Mouse (Mus musculus) limb, embryonic 10.5 days (tissue): ENCODE measurements around the gene Rnf41. TPM values are rescaled to one million over a fixed set of nuclear protein-coding genes. Genes with fewer than 3 reads are reported as not detected.
A peak's percentile ranks its signal among the peaks of the same experiment; 100 is the strongest.

Experiments used
- DNase-seq: peaks from one replicate; pipeline ENCODE4 v3.0.0-alpha.2; 2017; ENCODE audit warnings: low spot score
- H3K27ac ChIP-seq: fragments of 300-500 bp; sonication (generic); 2 replicates; pipeline ENCODE4 v1.5.1; 2016; ENCODE audit warnings: mild to moderate bottlenecking
- H3K27me3 ChIP-seq: fragments of 300-500 bp; sonication (generic); 2 replicates; pipeline ENCODE4 v1.6.1; 2016; ENCODE audit warnings: low read depth, mild to moderate bottlenecking; ENCODE audit not compliant: poor library complexity, severe bottlenecking
- H3K36me3 ChIP-seq: fragments of 300-500 bp; sonication (generic); 2 replicates; pipeline ENCODE4 v1.6.1; 2016; ENCODE audit warnings: mild to moderate bottlenecking, moderate library complexity
- H3K4me1 ChIP-seq: fragments of 300-500 bp; sonication (generic); 2 replicates; pipeline ENCODE4 v1.6.1; 2016
- H3K4me3 ChIP-seq: fragments of 300-500 bp; sonication (generic); 2 replicates; pipeline ENCODE4 v1.5.1; 2016; ENCODE audit warnings: mild to moderate bottlenecking, moderate library complexity
- H3K9me3 ChIP-seq: fragments of 300-500 bp; sonication (generic); replicated peaks from 2 replicates; pipeline ENCODE4 v1.6.1; 2016; ENCODE audit warnings: mild to moderate bottlenecking
- WGBS: fragments of 180-500 bp; shearing (Covaris S2); methylation state at CpG from one replicate; pipeline ENCODE4 v1.1.7; 2016; 5-methylcytosine and 5-hydroxymethylcytosine counted together
- microRNA-seq: library from miRNA; unstranded; fragments of <30 nt; microRNA quantifications from one replicate; pipeline ENCODE4, GENCODE M21; 2017
- polyA plus RNA-seq: library from polyadenylated mRNA; unstranded; fragments of >200 nt; fragmentation: Nextera tagmentation; extraction: Ambion mirVana; gene quantifications from 2 replicates; pipeline ENCODE4 v1.2.1, GENCODE M21; 2016

Gene Rnf41
- polyA plus RNA-seq, 1 experiment from 2014 or later = 43.6 TPM

DNA sequence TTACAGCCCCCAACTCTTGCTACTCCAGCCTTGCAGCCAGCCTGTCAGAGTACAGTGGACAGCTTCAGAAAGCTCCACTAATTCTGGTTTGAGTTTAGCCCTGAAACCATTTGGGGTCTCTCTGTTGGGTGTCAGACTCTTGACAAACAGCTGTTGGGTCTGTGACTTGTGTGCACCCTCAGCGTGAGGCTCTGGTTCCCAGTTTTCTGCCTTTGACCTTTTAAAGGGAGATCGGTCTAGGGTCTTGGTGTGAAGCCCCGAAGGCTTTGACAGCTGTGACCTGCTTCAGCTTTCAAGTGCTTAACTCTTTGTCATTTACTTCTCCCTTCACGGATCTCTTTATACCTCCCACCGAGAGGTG is 48.8 kb downstream of the Rnf41 start:
- H3K27ac ChIP-seq = peak overlapping the region; percentile 99
- H3K4me3 ChIP-seq = peak overlapping the region; percentile 95
- no peak for DNase-seq
- H3K9me3 ChIP-seq = no peaks in the 10 kb centered on the region
- peaks cover 14% of the 10 kb centered on the region for H3K4me1 ChIP-seq
- H3K27me3 ChIP-seq = peaks cover 5% of the 10 kb centered on the region; the same call in 1 of the 2 replicates
- H3K36me3 ChIP-seq = peaks cover 46% of the 10 kb centered on the region
- 1% methylated on average over 5 of the region's 5 CpGs for WGBS

DNA sequence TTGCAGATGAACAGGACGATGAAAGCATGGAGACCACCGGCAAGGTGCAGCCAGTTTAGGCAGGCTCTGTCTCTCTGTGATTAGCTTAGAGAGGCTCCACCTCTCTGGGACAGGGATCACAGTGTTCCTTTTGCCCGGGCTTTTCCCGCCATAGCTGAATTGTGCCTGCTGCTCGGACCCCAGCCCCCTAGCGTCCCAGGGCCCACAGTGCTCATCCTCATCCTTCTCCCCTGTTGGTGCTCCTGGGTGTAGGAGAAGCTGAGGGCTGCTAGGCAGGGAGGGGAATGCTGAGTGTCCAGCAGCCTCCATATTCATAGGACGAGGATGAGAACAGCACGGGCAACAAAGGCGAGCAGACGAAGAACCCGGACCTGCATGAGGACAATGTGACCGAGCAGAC is 62.9 kb downstream of the Rnf41 start:
- Histone ChIP-seq H3K36me3 (peaks cover 99% of the 10 kb centered on the region), H3K9me3 (no peaks in the 10 kb centered on the region), H3K27ac (no peak overlapping the region), H3K4me1 (no peaks in the 10 kb centered on the region), H3K27me3 (no peaks in the 10 kb centered on the region), H3K4me3 (no peak overlapping the region)
- 86% methylated on average over 12 of the region's 12 CpGs for WGBS
- DNase-seq = no peak

DNA sequence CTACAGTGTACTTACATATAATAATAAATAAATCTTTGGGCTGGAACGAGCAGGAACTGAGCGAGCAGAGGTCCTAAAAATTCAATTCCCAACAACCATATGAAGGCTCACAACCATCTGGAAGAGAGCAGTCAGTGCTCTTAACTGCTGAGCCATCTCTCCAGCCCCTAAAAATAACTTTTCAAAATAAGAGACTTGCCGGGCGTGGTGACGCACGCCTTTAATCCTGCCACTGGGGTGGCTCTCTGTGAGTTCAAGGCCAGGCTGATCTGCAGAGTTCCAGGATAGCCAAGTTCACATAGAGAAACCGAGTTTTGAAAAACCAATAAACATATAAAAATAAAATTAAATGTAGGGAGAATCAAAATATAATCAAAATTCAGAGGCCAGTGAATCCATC is 74.9 kb downstream of the Rnf41 start:
- Histone ChIP-seq H3K27ac (no peak overlapping the region), H3K27me3 (no peaks in the 10 kb centered on the region), H3K4me1 (peaks cover 6% of the 10 kb centered on the region), H3K36me3 (peaks cover 99% of the 10 kb centered on the region), H3K4me3 (no peak overlapping the region), H3K9me3 (no peaks in the 10 kb centered on the region)
- DNase-seq = no peak
- WGBS = 97% methylated on average over 7 of the region's 7 CpGs

- Histone ChIP-seq H3K4me1 (peaks cover 22% of the 10 kb centered on the region), H3K36me3 (peaks cover 93% of the 10 kb centered on the region), H3K27ac (no peak overlapping the region), H3K4me3 (no peak overlapping the region), H3K9me3 (no peaks in the 10 kb centered on the region), H3K27me3 (no peaks in the 10 kb centered on the region)
- DNase-seq = no peak
- WGBS = 94% methylated on average over 22 of the region's 22 CpGs
Observed at GRCm38 (mm10) chr10:128487861-128488712, 76.6 kb downstream of the Rnf41 start.

DNA sequence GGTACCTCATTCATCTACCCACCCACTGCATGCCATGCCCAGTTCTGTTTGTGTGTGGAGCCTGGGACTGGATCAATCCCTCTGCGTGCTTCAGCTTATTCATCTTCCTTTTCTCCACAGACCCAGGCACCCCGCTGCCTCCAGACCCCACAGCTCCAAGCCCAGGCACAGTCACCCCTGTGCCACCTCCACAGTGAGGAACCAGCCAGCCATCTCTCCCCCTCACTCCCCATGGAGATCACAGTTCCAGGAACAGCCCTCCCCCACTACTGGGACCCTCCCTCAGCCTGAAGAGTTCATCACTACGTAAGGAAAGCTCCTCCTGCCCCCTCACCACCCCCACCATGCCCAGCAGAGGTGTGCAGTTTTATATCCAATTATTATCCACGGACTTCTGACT is 77.3 kb downstream of the Rnf41 start:
- H3K9me3 ChIP-seq = no peaks in the 10 kb centered on the region
- DNase-seq = no peak
- H3K4me3 ChIP-seq = no peak overlapping the region
- H3K36me3 ChIP-seq = peaks cover 86% of the 10 kb centered on the region
- no peak overlapping the region for H3K27ac ChIP-seq
- WGBS = 86% methylated on average over 4 of the region's 4 CpGs
- H3K4me1 ChIP-seq = peaks cover 22% of the 10 kb centered on the region
- no peaks in the 10 kb centered on the region for H3K27me3 ChIP-seq

GRCm38 (mm10) chr10:128489380-128489779 is 77.9 kb downstream of the Rnf41 start:
- no peak overlapping the region for H3K27ac ChIP-seq
- H3K4me3 ChIP-seq = no peak overlapping the region
- no peak for DNase-seq
- H3K27me3 ChIP-seq = no peaks in the 10 kb centered on the region
- no peaks in the 10 kb centered on the region for H3K9me3 ChIP-seq
- peaks cover 23% of the 10 kb centered on the region for H3K4me1 ChIP-seq
- H3K36me3 ChIP-seq = peaks cover 80% of the 10 kb centered on the region
- WGBS = 75% methylated on average over 5 of the region's 5 CpGs

DNA sequence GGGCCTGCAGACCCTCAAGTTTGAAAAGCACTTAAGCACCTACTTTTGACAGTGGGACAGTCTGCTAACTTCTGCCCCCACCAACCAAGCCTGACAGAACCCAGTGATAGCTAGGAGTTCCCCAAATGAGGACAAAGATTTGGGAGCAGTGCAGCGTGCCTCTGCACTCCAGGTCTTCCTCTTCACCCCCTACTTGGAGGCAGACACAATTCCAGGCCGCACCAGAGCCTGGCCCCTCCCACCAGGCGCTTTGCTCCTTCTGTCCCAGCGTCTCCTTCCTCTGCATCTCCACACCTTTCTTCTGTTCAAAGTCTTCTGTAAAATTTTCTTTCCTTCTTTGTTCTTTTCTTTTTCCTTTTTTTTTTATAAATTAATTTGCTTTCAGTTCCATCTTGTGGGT is 78.3 kb downstream of the Rnf41 start:
- Histone ChIP-seq H3K27me3 (no peaks in the 10 kb centered on the region), H3K4me1 (peaks cover 27% of the 10 kb centered on the region), H3K36me3 (peaks cover 76% of the 10 kb centered on the region), H3K4me3 (no peak overlapping the region), H3K27ac (no peak overlapping the region), H3K9me3 (no peaks in the 10 kb centered on the region)
- DNase-seq = no peak
- WGBS = 67% methylated on average over 4 of the region's 4 CpGs

DNA sequence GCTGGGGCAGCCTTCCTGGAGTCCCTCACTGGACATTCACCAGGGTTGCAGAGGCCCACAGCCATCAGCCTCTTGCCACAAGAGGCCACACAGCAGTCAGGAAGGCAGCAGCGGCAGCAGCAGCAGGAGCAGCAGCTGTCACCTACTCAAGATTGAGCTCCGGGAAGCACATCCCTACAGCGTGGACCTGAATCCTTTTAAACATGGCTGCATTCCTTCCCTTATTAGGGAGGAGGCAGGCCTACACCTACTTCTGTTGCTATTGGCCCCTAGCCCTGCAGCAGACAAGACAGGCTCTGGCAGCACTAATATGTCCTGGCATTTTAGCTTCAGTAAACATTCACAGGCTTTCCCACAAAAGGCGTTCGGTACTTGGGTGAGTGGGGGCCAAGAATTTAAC is 78.8 kb downstream of the Rnf41 start:
- no peak for DNase-seq
- no peaks in the 10 kb centered on the region for H3K27me3 ChIP-seq
- no peak overlapping the region for H3K4me3 ChIP-seq
- H3K4me1 ChIP-seq = peaks cover 32% of the 10 kb centered on the region
- no peaks in the 10 kb centered on the region for H3K9me3 ChIP-seq
- H3K36me3 ChIP-seq = peaks cover 72% of the 10 kb centered on the region
- H3K27ac ChIP-seq = no peak overlapping the region
- WGBS = 72% methylated on average over 5 of the region's 5 CpGs

- Histone ChIP-seq H3K4me1 (peaks cover 32% of the 10 kb centered on the region), H3K36me3 (peaks cover 66% of the 10 kb centered on the region), H3K9me3 (no peaks in the 10 kb centered on the region), H3K27me3 (no peaks in the 10 kb centered on the region), H3K4me3 (peak overlapping the region; percentile 65; the same call in 1 of the 2 replicates), H3K27ac (no peak overlapping the region)
- DNase-seq = no peak
- WGBS = 70% methylated on average over 5 of the region's 5 CpGs
Observed at GRCm38 (mm10) chr10:128490912-128491311, 79.5 kb downstream of the Rnf41 start.

Small RNA genes lying within 50 kb of the gene (microRNA-seq; reads per million reads assigned to microRNA genes)
- gene Gm25361 (not detected), gene Gm26308 (not detected), gene Mir6914 (not detected), gene Mir6915 (2.9 reads per million, percentile 1 among the genes with 10 or more reads in this experiment), gene Mir8105 (1.8 reads per million)

Other genes starting within 250 kb of the Rnf41 start
- 26.4 and 32.5 TPM in 2 replicates for gene Rbms2, start 231.4 kb upstream of the Rnf41 start, polyA plus RNA-seq
- 1.7 and 1.9 TPM in 2 replicates for gene Gls2, start 217.2 kb upstream of the Rnf41 start, polyA plus RNA-seq
- gene Spryd4, start 199.8 kb upstream of the Rnf41 start, polyA plus RNA-seq = 33.3 and 34.4 TPM in 2 replicates
- gene Mip, start 185.8 kb upstream of the Rnf41 start, polyA plus RNA-seq = 0.08 and 0.33 TPM in 2 replicates
- gene Timeless, start 179.6 kb upstream of the Rnf41 start, polyA plus RNA-seq = 127 and 135 TPM in 2 replicates
- 0.87 and 0.90 TPM in 2 replicates for gene Apon, start 157.6 kb upstream of the Rnf41 start, polyA plus RNA-seq
- not detected in 2 replicates for gene Apof, start 143.0 kb upstream of the Rnf41 start, polyA plus RNA-seq
- gene Stat2, start 141.1 kb upstream of the Rnf41 start, polyA plus RNA-seq = 9.3 and 11.5 TPM in 2 replicates
- gene Il23a, start 112.9 kb upstream of the Rnf41 start, polyA plus RNA-seq = not detected in 2 replicates
- 37.2 and 41.8 TPM in 2 replicates for gene Pan2, start 108.3 kb upstream of the Rnf41 start, polyA plus RNA-seq
- 313 and 334 TPM in 2 replicates for gene Cnpy2, start 89.2 kb upstream of the Rnf41 start, polyA plus RNA-seq
- gene Cs, start 73.9 kb upstream of the Rnf41 start, polyA plus RNA-seq = 248 and 251 TPM in 2 replicates
- gene Coq10a, start 42.7 kb upstream of the Rnf41 start, polyA plus RNA-seq = 5.6 and 9.1 TPM in 2 replicates
- 15.9 and 16.5 TPM in 2 replicates for gene Ankrd52, start 34.5 kb upstream of the Rnf41 start, polyA plus RNA-seq
- gene Slc39a5, start 10.4 kb upstream of the Rnf41 start, polyA plus RNA-seq = 0.21 TPM in 1 of 2 replicates, not detected in the other
- gene Nabp2, start 165 bp upstream of the Rnf41 start, polyA plus RNA-seq = 98.7 and 133 TPM in 2 replicates
- 64.2 and 91.3 TPM in 2 replicates for gene Smarcc2, start 47.6 kb downstream of the Rnf41 start, polyA plus RNA-seq
- 685 and 729 TPM in 2 replicates for gene Myl6, start 82.5 kb downstream of the Rnf41 start, polyA plus RNA-seq
- gene Myl6b, start 87.0 kb downstream of the Rnf41 start, polyA plus RNA-seq = 1.6 and 3.3 TPM in 2 replicates
- gene Esyt1, start 114.2 kb downstream of the Rnf41 start, polyA plus RNA-seq = 7.0 and 8.4 TPM in 2 replicates
- 14.5 and 15.4 TPM in 2 replicates for gene Zc3h10, start 136.1 kb downstream of the Rnf41 start, polyA plus RNA-seq
- gene Rpl41, start 137.6 kb downstream of the Rnf41 start, polyA plus RNA-seq = 3,499 and 3,829 TPM in 2 replicates
- gene Pa2g4, start 154.3 kb downstream of the Rnf41 start, polyA plus RNA-seq = 267 and 322 TPM in 2 replicates
- 3.2 and 5.3 TPM in 2 replicates for gene Erbb3, start 178.0 kb downstream of the Rnf41 start, polyA plus RNA-seq
- 592 and 676 TPM in 2 replicates for gene Rps26, start 215.1 kb downstream of the Rnf41 start, polyA plus RNA-seq
- gene Ikzf4, start 234.3 kb downstream of the Rnf41 start, polyA plus RNA-seq = 2.4 and 2.9 TPM in 2 replicates